Mouse (Mus musculus) liver, embryonic 11.5 days (tissue): ENCODE measurements at regions not wholly inside any gene's neighbourhood (a gene's known extent, or its start where the extent isn't known, plus 50 kb on each side); places are given as distances from the start of the nearest gene placed in this dataset.

Experiments used
- ATAC-seq: fragments of 200-750 bp; cut with Nextera tagmentation; replicated peaks from 2 replicates; pipeline ENCODE4 v1.8.0; 2017; ENCODE audit warnings: moderate number of reproducible peaks, mild to moderate bottlenecking, moderate TSS enrichment, moderate library complexity; ENCODE audit not compliant: low FRiP score
- DNase-seq: peaks from one replicate; pipeline ENCODE4 v3.0.0-alpha.2; 2017; ENCODE audit warnings: low spot score
- H3K27ac ChIP-seq: fragments of 300-500 bp; sonication (generic); 2 replicates; pipeline ENCODE4 v1.5.1; 2014; ENCODE audit warnings: mild to moderate bottlenecking, low read depth, low read length, control low read depth
- H3K27me3 ChIP-seq: fragments of 300-500 bp; sonication (generic); replicated peaks from 2 replicates; pipeline ENCODE4 v1.6.1; 2014; ENCODE audit warnings: low read length, mixed read lengths; ENCODE audit not compliant: control insufficient read depth, insufficient read depth
- H3K36me3 ChIP-seq: fragments of 300-500 bp; sonication (generic); 2 replicates; pipeline ENCODE4 v1.6.1; 2014; ENCODE audit warnings: mild to moderate bottlenecking, low read length, moderate library complexity, mixed read lengths; ENCODE audit not compliant: control insufficient read depth, insufficient read depth
- H3K4me1 ChIP-seq: fragments of 300-500 bp; sonication (generic); replicated peaks from 2 replicates; pipeline ENCODE4 v1.6.1; 2014; ENCODE audit warnings: low read length, mixed read lengths; ENCODE audit not compliant: control insufficient read depth, insufficient read depth
- H3K4me2 ChIP-seq: fragments of 300-500 bp; sonication (generic); 2 replicates; pipeline ENCODE4 v1.6.1; 2014; ENCODE audit warnings: mild to moderate bottlenecking, control low read depth, moderate library complexity
- H3K4me3 ChIP-seq: fragments of 300-500 bp; sonication (generic); 2 replicates; pipeline ENCODE4 v1.5.1; 2014; ENCODE audit warnings: low read depth, low read length, control low read depth
- H3K9ac ChIP-seq: fragments of 300-500 bp; sonication (generic); 2 replicates; pipeline ENCODE4 v1.6.1; 2014; ENCODE audit warnings: low read depth, low read length, control low read depth
- H3K9me3 ChIP-seq: fragments of 300-500 bp; sonication (generic); 2 replicates; pipeline ENCODE4 v1.6.1; 2016; ENCODE audit warnings: low read length, inconsistent platforms, mixed read lengths; ENCODE audit not compliant: control insufficient read depth
- WGBS: fragments of 180-500 bp; shearing (Covaris S2); extraction: QIAGEN DNeasy Blood & Tissue Kit; methylation state at CpG from one replicate; pipeline ENCODE4 v1.1.7; 2014; 5-methylcytosine and 5-hydroxymethylcytosine counted together

DNA sequence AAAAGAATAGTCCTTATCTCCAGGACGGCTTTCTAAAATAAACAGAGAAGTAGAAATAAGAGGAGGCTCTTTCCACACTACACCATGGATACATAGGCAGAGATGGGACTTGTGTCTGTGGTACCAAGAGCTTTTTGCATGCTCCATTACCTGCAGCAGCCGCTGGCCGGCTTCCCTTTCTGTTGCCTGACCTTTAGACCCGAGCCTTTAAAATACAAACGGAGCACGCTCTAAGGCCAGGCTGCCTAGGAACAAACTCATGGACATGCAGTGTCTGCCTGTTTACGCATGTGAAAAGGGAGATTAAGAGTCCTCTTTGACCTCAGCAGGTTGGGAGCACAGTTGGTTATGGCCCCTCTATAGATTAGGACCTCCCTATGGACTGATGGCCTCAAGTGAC is 81.1 kb upstream of the Egr2 start:
- Histone ChIP-seq H3K4me3 (no peak overlapping the region), H3K27me3 (no peaks in the 10 kb centered on the region), H3K4me2 (no peak overlapping the region), H3K9me3 (no peaks in the 10 kb centered on the region), H3K9ac (no peak overlapping the region), H3K27ac (no peak overlapping the region), H3K4me1 (no peaks in the 10 kb centered on the region), H3K36me3 (no peaks in the 10 kb centered on the region)
- WGBS, result 61% methylated on average over 7 of the region's 7 CpGs
- ATAC-seq (peak; percentile 29; the same call in 1 of the 2 replicates), DNase-seq (no peak)

DNA sequence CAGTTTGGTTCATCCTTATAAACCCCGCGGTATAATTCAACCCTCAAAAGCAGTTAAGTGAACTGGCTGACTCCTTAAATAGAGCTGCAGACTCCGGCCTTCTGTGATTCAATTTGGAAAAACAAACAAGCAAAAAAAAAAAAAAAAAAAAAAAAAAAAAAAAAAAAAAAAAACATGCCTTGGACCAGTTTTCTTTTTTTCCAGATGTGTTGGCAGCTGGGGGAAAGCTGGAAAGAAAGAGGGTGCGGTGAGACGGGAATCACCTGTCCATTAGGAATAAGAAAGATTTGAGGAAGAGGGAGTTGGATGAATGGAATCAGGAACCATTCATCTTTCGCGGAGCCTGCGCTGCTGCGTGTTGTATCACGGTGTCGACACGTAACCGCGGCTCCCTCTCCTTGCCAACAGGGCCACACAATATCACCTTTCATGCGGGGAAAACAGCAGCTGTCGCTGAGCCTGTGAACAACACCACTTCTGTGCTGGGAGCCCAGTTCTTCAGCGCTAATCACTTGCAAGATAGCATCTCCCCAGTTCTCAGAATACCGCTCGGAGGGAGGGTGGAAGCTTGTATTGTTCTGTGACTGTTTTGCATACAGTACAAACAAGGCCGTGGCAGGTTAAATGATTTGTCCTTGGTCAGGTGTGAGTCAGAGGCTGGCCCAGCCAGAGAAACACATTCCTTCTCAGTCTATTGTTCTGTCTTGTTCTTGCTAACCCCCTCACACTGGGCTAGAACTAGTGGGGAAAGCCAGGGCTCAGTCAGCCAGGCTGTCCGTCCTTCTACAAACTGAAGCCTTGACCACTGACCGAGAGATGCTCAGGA is 76.6 kb upstream of the Egr2 start:
- no peak overlapping the region for H3K4me2 ChIP-seq
- no peaks in the 10 kb centered on the region for H3K9me3 ChIP-seq
- no peak for DNase-seq
- no peak overlapping the region for H3K27ac ChIP-seq
- no peak overlapping the region for H3K9ac ChIP-seq
- no peak overlapping the region for H3K4me3 ChIP-seq
- WGBS, result 41% methylated on average over 22 of the region's 22 CpGs
- ATAC-seq, result no peak
- H3K36me3 ChIP-seq, result no peaks in the 10 kb centered on the region
- no peaks in the 10 kb centered on the region for H3K4me1 ChIP-seq
- no peaks in the 10 kb centered on the region for H3K27me3 ChIP-seq

DNA sequence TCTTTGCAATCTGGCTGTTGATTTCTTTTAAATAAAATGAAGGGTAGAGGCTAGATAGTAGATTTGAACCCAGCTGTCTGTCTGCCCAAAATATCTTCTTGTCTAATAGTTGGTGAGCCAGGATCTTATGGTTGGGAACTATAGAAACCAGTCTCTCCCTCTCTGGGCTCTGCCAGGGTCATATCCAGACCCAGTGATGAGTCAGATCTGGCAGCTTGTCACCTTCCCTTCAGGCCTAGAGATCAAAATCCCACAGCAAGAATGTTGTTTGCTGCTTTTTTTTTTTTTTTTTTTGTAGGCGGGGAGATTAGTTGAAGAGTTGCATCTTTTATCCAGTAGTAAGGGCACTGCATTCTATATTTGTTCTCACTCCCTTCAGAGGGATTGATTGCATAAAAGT is 74.0 kb upstream of the Egr2 start:
- Histone ChIP-seq H3K36me3 (no peaks in the 10 kb centered on the region), H3K4me3 (no peak overlapping the region), H3K4me1 (no peaks in the 10 kb centered on the region), H3K9ac (no peak overlapping the region), H3K4me2 (no peak overlapping the region), H3K9me3 (no peaks in the 10 kb centered on the region), H3K27me3 (no peaks in the 10 kb centered on the region), H3K27ac (no peak overlapping the region)
- DNase-seq (no peak), ATAC-seq (no peak)
- WGBS, result 56% methylated on average over 1 of the region's 1 CpGs

DNA sequence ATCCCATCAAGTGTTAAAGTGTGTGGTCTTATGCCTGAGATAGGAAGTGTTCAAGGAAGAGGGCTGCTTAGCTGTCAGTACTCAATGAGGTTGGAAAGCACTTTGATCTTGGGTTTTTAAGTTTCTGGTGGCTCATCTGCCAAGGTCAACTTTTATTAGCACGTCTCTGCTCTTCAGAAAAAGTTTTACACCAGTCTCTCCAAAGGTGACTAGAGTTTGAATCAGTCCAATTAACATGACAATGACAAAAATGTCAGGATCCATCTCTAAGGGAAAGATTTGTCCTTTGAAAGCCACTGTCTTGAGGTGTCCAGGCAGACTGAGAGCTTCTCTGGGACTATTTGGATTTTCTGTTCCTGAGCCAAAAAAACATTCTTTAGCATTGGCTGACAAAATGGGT is 73.4 kb upstream of the Egr2 start:
- WGBS, result 47% methylated on average over 1 of the region's 1 CpGs
- ATAC-seq (no peak), DNase-seq (no peak)
- Histone ChIP-seq H3K4me2 (no peak overlapping the region), H3K27ac (no peak overlapping the region), H3K9me3 (no peaks in the 10 kb centered on the region), H3K9ac (no peak overlapping the region), H3K27me3 (no peaks in the 10 kb centered on the region), H3K4me1 (no peaks in the 10 kb centered on the region), H3K4me3 (no peak overlapping the region), H3K36me3 (no peaks in the 10 kb centered on the region)

DNA sequence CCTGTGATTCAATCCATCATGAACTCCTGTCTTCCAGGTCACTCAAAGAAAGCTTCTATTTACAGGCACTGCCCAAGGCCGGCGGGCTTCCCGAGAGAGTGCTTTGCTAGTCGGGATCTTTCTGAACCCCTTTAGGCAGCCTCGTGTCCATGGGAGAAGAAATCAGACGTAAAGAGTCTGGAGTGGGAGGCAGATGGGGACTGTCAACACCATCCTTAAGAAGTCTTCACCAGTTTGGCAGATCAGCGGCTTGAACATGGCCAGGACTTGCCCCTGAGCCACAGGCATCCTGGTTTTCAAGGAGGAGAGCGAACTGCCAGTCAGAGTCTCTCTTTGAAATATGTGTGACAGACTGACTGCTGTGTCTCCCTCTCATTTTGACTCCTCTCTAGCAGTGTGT is 66.6 kb upstream of the Egr2 start:
- WGBS, result 71% methylated on average over 8 of the region's 8 CpGs
- no peak for ATAC-seq
- H3K27me3 ChIP-seq, result no peaks in the 10 kb centered on the region
- H3K4me1 ChIP-seq, result no peaks in the 10 kb centered on the region
- no peak for DNase-seq
- H3K9ac ChIP-seq, result no peak overlapping the region
- H3K36me3 ChIP-seq, result no peaks in the 10 kb centered on the region
- H3K4me3 ChIP-seq, result no peak overlapping the region
- no peak overlapping the region for H3K4me2 ChIP-seq
- H3K27ac ChIP-seq, result no peak overlapping the region
- H3K9me3 ChIP-seq, result no peaks in the 10 kb centered on the region

DNA sequence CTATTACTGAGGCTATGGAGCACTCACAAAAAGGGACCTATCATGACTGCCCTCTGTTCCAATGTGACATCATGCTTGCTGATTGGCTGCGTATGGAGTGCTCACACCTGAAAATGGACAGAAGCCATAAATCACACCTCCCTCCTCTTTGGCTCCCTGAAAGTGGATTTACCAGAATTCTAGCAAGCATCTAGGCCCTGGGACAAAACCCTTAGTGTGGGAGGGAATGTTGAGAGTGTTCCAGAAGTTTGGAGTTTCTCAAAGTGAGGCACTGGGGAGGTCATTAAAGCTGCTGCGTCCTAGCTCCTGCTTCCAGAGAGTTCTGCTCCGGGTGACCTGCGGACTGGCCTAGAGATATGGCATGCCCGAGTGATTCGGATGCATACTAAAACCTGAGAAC is 62.3 kb upstream of the Egr2 start:
- Histone ChIP-seq H3K4me3 (no peak overlapping the region), H3K36me3 (no peaks in the 10 kb centered on the region), H3K4me1 (no peaks in the 10 kb centered on the region), H3K9me3 (no peaks in the 10 kb centered on the region), H3K4me2 (no peak overlapping the region), H3K27ac (no peak overlapping the region), H3K9ac (no peak overlapping the region), H3K27me3 (no peaks in the 10 kb centered on the region)
- DNase-seq (no peak), ATAC-seq (no peak)
- 79% methylated on average over 6 of the region's 6 CpGs for WGBS

DNA sequence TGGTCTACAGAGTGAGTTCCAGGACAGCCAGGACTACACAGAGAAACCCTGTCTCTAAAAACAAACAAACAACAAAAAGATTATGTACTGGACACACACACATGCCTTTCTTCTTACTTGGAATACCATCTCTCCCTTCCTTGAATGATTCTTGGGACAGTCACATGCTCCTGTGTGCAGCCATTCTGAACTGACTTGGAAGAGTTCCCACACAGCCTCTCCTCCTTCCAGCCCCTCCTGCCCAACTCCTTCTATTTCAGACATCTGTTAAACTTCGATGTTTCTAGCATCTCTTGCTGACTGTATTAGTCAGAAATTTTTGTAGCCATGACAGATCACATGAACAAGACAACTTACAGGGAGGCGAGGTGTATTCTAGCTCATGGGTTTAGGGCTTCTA is 60.9 kb upstream of the Egr2 start:
- no peaks in the 10 kb centered on the region for H3K9me3 ChIP-seq
- no peak overlapping the region for H3K27ac ChIP-seq
- no peaks in the 10 kb centered on the region for H3K4me1 ChIP-seq
- DNase-seq, result no peak
- no peak overlapping the region for H3K9ac ChIP-seq
- no peak for ATAC-seq
- no peak overlapping the region for H3K4me2 ChIP-seq
- WGBS, result 65% methylated on average over 2 of the region's 2 CpGs
- H3K4me3 ChIP-seq, result no peak overlapping the region
- H3K27me3 ChIP-seq, result no peaks in the 10 kb centered on the region
- H3K36me3 ChIP-seq, result no peaks in the 10 kb centered on the region

DNA sequence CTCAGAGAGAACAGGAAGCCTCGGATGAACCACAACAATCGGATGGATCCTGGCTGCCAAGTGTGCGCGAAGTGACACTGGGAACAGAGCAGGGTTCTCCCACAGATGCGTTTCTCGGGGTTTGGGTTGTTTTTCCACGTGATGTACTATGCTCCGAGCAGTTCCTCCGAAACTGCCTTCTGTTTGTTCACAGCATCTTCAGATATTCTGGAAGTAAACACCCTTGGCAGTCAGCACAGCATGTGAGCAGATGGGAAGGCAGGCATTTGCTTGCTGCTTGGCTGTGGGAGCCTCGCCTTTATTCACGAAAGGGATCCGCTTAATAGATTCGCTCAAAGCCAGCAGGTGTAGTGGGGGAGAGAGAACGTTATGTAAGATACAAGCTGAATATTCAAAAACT is 53.0 kb upstream of the Egr2 start:
- H3K4me3 ChIP-seq, result no peak overlapping the region
- no peak overlapping the region for H3K4me2 ChIP-seq
- no peaks in the 10 kb centered on the region for H3K27me3 ChIP-seq
- ATAC-seq (no peak), DNase-seq (no peak)
- no peak overlapping the region for H3K9ac ChIP-seq
- no peaks in the 10 kb centered on the region for H3K36me3 ChIP-seq
- H3K9me3 ChIP-seq, result no peaks in the 10 kb centered on the region
- H3K4me1 ChIP-seq, result no peaks in the 10 kb centered on the region
- WGBS, result 65% methylated on average over 14 of the region's 14 CpGs
- H3K27ac ChIP-seq, result no peak overlapping the region

DNA sequence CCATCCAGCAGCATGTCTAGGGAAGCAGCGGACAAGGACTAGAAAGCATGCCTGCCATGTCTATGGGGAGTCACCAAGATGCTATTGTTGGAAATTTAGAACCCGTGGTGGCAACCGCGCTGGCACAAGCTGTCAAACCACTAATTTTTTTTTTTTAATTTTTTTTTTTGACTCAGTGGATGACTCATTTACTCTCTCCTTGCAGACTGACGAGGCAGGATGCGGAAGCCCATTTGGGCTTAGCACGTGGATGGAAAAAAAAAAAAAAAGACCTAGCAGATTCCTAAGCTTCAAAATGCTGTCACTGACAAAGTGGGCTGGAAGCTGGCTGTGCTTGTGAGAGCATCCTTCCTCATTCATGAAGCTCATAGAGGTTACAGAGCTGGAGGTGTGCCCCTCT is 51.9 kb upstream of the Egr2 start:
- 73% methylated on average over 7 of the region's 7 CpGs for WGBS
- no peak overlapping the region for H3K9ac ChIP-seq
- no peak overlapping the region for H3K27ac ChIP-seq
- no peak overlapping the region for H3K4me3 ChIP-seq
- no peak for ATAC-seq
- no peaks in the 10 kb centered on the region for H3K9me3 ChIP-seq
- DNase-seq, result no peak
- no peaks in the 10 kb centered on the region for H3K4me1 ChIP-seq
- H3K36me3 ChIP-seq, result no peaks in the 10 kb centered on the region
- no peaks in the 10 kb centered on the region for H3K27me3 ChIP-seq
- no peak overlapping the region for H3K4me2 ChIP-seq
